Mouse (Mus musculus) frontal cortex, adult 2 months (tissue): ENCODE results near the gene Dicer1. TPM values are rescaled to one million over a fixed set of nuclear protein-coding genes. Genes with fewer than 3 reads are reported as not detected.
A peak's percentile ranks its signal among the peaks of the same experiment; 100 is the strongest.
"Not testable (repeated sequence)": the region's sequence is repeated elsewhere in the genome, so short reads cannot be mapped to it uniquely, and the experiment has no call there.

Source experiments
- DNase-seq, 2 experiments: peaks; one replicate each; pipeline ENCODE4 v3.0.0; 2022; ENCODE audit warnings: low spot score in 1 of 2; ENCODE audit errors: extremely low spot score in 1 of 2
- polyA plus RNA-seq: library from polyadenylated mRNA; depleted of rRNA; stranded (reverse); fragments of >200 nt; gene quantifications from 2 replicates; pipeline ENCODE4 v1.2.3, GENCODE M21; 2012

The Dicer1 gene
- polyA plus RNA-seq, 1 experiment, result 21.8 TPM

DNA sequence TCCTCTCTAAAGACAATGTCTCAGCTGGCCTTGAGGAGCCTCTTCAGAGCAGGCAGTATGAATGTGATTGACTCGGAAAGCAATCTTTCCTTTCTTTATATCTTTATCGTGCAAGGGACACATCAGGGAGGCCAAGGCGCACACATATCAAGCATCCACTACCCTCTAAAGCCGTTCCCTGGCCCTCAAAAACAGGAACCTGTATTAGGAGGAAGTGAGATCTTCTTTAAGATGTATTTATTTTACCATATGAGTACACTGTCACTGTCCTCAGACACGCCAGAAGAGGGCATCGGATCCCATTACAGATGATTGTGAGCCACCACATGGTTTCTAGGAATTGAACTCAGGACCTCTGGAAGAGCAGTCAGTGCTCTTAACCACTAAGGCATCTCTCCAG lies 9.5 kb downstream of the Dicer1 start:
- DNase-seq, result no peak

DNA sequence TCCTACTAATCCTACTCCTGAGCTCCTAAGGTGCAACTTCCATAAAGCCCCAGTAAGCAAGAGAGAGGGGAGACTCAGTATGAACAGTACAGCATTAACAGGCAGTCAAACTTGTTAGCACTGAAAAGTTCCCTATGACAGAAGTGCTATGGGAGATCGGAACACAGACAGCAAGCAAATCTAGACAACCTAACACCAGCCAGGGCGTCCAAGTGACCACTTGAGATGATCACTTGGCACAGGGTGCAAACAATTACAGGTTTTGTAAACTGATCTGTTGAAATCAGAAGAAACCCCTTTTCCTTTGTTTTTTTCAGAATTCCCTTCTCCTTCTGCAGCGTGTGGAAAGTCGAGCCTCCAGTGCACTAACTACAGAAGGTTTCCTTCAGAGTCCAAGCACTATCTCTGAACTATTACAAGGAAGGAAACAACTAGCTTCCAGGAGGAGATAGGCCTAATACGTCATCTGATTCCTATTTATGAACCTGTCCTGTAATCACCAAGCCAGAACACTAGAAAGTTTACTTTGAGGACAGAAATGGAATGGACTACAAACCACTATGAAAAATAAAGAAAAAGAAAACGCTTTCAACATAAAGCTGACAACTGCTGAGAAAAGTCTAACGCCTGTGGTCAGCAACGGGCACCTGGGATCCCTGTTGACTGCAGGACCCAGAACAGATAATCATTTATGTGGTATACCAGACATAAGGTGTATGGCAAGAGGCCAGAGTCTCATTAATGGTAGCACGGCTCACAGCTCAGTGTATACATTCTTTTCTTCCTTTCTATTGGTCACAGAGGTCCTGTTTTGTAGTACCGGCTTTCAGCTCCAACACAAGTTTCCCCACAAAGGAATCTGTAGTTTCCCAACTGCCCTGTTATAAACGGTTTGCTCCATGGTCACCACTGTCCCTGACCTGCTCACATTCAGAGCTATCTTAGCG lies 10.6 kb downstream of the Dicer1 start:
- DNase-seq, result no peak

GRCm38 (mm10) chr12:104738931-104739330 lies 12.8 kb downstream of the Dicer1 start:
- DNase-seq, result no peak

DNA sequence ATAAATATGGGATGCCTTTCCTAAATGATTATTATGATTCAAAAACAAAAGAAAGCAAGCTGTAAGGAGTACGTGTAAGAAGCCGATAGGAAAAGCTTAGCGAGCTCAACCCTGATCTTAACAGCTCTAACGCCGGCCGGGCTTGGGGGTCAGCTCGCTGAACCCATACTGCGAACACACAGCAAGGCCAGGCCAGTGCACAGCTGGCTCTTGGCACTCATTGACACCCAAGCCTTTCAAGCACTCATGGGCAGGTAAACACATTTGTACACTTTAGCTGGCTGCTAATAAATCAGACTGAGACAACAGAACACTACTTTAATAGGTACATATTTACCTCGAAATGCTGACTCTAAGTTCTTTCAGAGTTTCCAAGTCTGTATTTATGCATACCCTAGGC lies 13.3 kb downstream of the Dicer1 start:
- DNase-seq, result no peak

DNA sequence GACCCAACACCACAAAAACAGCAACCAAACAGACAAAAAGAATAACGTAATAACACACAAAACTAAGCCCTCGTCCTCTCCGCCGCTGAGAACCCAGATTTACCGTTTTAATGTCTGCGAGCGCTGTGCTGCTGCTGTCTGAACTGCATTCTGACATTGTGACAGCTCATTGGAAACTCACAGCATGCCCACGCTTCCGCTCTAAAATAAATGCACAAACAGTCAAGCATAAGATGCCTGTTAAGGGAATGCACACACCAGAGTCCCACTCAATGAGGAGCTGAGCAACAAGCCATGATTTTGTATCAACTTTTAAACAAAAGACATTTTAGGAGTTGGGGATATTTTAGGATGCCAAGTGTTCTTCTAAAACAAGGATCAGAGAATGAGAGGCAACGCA lies 14.1 kb downstream of the Dicer1 start:
- DNase-seq, result peak; percentile 30 to 68

GRCm38 (mm10) chr12:104735993-104736395 lies 15.8 kb downstream of the Dicer1 start:
- DNase-seq, result no peak

GRCm38 (mm10) chr12:104733165-104733564 lies 18.6 kb downstream of the Dicer1 start:
- no peak for DNase-seq

- DNase-seq, result no peak
These were observed 20.0 kb downstream of the Dicer1 start for GRCm38 (mm10) chr12:104731782-104732181.

DNA sequence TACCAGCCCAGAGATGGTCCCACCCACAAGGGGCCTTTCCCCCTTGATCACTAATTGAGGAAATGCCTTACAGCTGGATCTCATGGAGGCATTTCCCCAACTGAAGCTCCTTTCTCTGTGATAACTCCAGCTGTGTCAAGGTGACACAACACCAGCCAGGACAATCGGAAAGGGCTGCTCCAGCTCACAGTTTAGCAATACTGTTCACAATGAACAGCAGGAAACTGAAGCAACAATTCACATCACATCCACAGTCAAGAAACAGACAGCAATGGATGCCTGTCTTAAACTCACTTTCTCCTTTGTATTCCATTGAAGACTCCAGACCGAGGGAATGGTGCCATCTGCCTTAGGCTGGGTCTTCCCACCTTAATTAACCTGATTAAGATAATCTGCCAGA lies 25.3 kb downstream of the Dicer1 start:
- DNase-seq, result not testable (repeated sequence)

- no peak for DNase-seq
These were observed 29.7 kb downstream of the Dicer1 start for GRCm38 (mm10) chr12:104722056-104722455.

GRCm38 (mm10) chr12:104721011-104721410 lies 30.7 kb downstream of the Dicer1 start:
- no peak for DNase-seq

GRCm38 (mm10) chr12:104718956-104719355 lies 32.8 kb downstream of the Dicer1 start:
- DNase-seq, result no peak

GRCm38 (mm10) chr12:104716409-104716808 lies 35.3 kb downstream of the Dicer1 start:
- DNase-seq, result no peak

DNA sequence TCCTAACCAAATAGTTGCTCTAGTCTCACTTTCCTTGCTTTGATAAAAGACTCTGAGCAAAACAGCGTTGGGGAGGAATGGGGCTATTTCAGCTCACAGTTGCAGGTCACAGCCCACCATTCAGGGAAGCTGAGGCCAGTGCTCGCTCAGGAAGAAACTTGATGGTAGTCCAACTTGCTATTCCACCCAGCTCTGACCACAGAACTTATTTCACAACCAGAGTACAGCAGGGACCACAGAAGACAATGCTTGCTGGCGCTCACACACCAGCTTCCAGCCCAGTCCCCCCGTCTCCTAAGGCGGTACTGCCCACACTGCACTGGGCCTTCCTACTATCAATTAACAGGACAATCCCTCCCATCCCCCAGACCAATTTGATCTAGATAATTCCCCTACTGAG lies 36.3 kb downstream of the Dicer1 start:
- DNase-seq, result no peak

DNA sequence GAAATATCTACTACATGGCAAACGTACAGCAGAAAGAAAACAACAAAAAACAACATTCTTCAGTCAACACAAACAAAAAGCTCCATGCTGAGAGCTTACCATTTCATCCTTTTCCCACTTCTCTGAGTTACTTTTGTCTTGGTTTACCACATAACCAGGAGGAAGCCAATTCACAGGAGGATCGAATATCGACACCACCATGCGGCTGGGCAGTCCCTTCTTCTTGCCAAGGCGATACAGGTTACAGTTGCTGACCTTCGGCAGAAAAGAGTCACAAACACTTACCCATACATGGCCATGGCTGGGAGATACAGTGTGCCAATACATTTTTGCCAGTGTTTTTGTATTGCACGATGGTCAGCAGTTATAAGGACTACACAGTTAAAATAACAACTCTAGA lies 51.5 kb downstream of the Dicer1 start:
- DNase-seq, result no peak

GRCm38 (mm10) chr12:104699753-104700152 lies 52.0 kb downstream of the Dicer1 start:
- peak in 1 of 2 experiments; percentile 56 for DNase-seq

- DNase-seq, result no peak
These were observed 56.2 kb downstream of the Dicer1 start for GRCm38 (mm10) chr12:104695514-104695913.

GRCm38 (mm10) chr12:104692864-104693263 lies 58.9 kb downstream of the Dicer1 start:
- DNase-seq, result no peak

DNA sequence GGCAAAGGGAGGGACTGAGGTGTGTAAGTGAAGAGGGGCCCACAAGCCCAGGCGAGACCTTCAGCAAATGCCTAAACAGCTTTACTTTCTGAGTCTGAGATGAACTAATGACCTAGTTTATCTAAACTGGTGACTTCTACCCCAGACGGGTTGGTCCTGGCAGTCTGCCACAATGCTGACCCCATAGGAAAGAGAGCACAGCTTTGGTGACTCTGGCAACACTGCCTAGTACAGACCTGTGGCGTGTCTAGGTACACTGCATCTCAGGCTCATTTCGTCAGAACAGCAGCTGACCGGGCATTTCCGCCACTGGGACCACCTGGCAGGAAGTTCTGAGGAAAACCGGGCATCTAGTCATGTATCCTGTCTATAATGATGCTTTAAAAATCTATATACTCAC lies 61.3 kb downstream of the Dicer1 start:
- no peak for DNase-seq

DNA sequence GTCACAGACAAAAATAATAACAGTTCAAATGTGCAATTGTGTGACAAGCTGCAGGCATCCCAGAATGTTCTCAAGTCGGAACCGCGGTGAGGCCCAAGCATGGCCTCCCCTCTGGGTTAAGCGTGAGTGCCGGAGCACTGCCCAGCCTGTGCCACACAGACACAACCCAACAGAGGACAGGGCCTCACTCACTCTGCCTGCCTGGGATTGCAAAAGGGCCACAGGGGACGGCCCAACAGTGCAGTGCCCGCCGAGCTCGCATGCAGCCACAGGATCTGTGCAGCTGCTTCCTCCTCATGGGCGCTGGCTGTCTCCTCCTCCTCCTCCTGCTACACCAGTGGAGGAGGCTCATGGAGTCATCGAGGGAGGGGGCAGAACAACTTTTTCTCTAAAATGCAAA lies 62.9 kb downstream of the Dicer1 start:
- no peak for DNase-seq

DNA sequence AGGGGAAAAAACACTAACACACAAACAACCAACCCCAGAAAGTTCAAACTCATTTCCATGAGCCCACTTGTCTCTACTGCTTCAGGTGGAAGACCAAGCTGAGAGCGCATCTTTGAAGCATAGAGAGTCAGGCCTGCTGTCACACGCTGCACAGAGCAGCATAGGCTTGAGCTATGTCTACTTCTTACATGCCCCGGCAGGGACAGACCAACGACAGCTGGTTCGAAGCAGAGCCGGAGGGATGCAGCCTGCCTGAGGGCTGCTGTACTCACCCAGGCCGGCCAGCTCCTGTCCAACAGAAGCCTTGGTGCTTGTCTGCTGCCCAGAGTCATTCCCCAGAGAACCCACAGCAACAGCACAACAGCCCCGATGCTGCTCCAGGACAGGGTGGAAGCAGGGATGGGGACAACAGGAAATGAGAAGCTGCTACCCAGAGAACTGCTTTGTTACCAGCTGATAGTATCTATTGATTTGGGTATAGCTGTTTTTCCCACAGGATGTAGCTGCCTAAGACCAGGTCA lies 67.3 kb downstream of the Dicer1 start:
- DNase-seq, result no peak

DNA sequence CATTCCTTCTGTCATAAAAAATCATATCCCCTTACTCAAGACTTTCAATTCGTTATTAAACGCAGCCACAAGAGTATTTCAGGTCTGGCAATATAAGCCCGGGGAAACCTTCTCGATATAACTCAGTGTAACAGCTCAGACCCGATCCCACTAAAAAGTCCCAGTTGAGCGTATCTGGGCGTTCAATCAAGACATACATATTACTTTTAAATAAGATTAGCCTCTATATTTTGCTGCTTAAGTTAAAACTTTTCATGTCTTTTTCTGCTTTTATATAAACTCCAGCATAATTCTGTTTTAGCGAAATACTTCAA lies 72.0 kb downstream of the Dicer1 start:
- DNase-seq, result no peak
